Mouse (Mus musculus) liver, adult (tissue): ENCODE results near the gene Olfr1043.

Experiments used
- GATA4 ChIP-seq: IDR thresholded peaks from 2 replicates; pipeline ENCODE4 v1.6.1; 2014; ENCODE audit warnings: mild to moderate bottlenecking, low read length; ENCODE audit not compliant: insufficient replicate concordance

Gene Olfr1043

GRCm38 (mm10) chr2:86167422-86167821 lies at the start of gene Olfr1043:
Olfr1043 (minus strand) TSS chr2:86167522.
- TF ChIP-seq GATA4: no peak

- no peak for TF ChIP-seq GATA4
Measured at GRCm38 (mm10) chr2:86202909-86203308, 35.6 kb upstream of the Olfr1043 start, which contains the start of gene Olfr1045. Olfr1045 (minus strand) TSS chr2:86203009.

GRCm38 (mm10) chr2:86195863-86196262 lies 28.5 kb upstream of the Olfr1043 start:
- no peak for TF ChIP-seq GATA4

GRCm38 (mm10) chr2:86185583-86185982 lies 18.3 kb upstream of the Olfr1043 start, which contains the start of gene Olfr52:
Olfr52 (minus strand) TSS chr2:86185683.
- no peak for TF ChIP-seq GATA4

- TF ChIP-seq GATA4: no peak
Measured at GRCm38 (mm10) chr2:86179950-86180349, 12.6 kb upstream of the Olfr1043 start.

GRCm38 (mm10) chr2:86177720-86178119 lies 10.4 kb upstream of the Olfr1043 start, which contains the start of gene Olfr1044:
Olfr1044 (minus strand) TSS chr2:86177820.
- TF ChIP-seq GATA4: no peak

- no peak for TF ChIP-seq GATA4
Measured at GRCm38 (mm10) chr2:86161738-86162137, 5.6 kb downstream of the Olfr1043 start, which contains the start of gene Olfr1042. Olfr1042 (minus strand) TSS chr2:86161838.

GRCm38 (mm10) chr2:86146632-86147031 lies 20.7 kb downstream of the Olfr1043 start, which contains the start of gene Olfr1040:
Olfr1040 (minus strand) TSS chr2:86146732.
- TF ChIP-seq GATA4: no peak

GRCm38 (mm10) chr2:86135828-86136227 lies 31.5 kb downstream of the Olfr1043 start, which contains the start of gene Olfr1039:
Olfr1039 (minus strand) TSS chr2:86135928.
- TF ChIP-seq GATA4: no peak
